Comparison of ENCODE assay signal across 9 mouse cellular contexts in the genomic region with DNA sequence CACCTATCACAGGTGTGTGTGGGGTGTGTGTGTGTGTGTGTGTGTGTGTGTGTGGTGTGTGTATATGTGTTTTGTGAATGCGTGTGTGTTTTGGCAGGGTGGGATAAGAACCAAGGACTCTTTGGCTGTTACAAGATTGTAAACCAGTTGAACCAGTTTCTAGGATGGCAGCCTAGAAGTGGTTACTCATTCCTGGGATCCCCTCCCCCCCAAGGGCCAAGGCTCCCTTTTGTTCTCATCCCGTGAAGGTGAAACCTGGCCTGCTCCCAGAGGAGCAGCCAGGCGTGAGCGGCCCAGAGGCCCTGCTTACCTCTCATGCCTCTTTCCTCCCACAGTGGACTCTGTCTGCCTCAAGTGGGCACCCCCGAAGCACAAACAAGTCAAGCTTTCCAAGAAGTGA. TPM values are rescaled to one million over a fixed set of nuclear protein-coding genes. Genes with fewer than 3 reads are reported as not detected.
DNase-seq lines count a peak whose midpoint lies in the region; ATAC-seq lines count a peak whose summit lies in the region.
"Had no signal": no experiment of that assay in that cellular context is flagged by ENCODE, and none has a peak within 500 bp of the region (broad histone marks: within the 10 kb centered on the region; RNA-seq: fewer than 3 reads in every experiment).

No protein-coding gene starts in this region.

- 49% methylated on average over 5 of the region's 5 CpGs for WGBS in embryonic facial prominence, embryonic 11.5 days
- WGBS in intestine, embryonic 14.5 days, result 55% methylated on average over 5 of the region's 5 CpGs

- no peak overlapping the region for H3K4me3 ChIP-seq in embryonic facial prominence, embryonic 11.5 days (ENCODE audit: low read depth, low read length)
- no peak overlapping the region for H3K4me3 ChIP-seq in intestine, embryonic 14.5 days (ENCODE audit: low read depth, low read length)
- H3K4me3 ChIP-seq: heart, embryonic 13.5 days; liver, embryonic 15.5 days had no signal

- H3K27me3 ChIP-seq in embryonic facial prominence, embryonic 11.5 days (ENCODE audit: control insufficient read depth, insufficient read depth, low read length), result peaks cover 4% of the 10 kb centered on the region; the same call in 1 of the 2 replicates
- H3K27me3 ChIP-seq in intestine, embryonic 14.5 days (replicated peaks; ENCODE audit: control insufficient read depth, insufficient read depth, low read length), result peaks cover 4% of the 10 kb centered on the region; the same call in 1 of the 2 replicates

- peak; percentile 54 for DNase-seq in embryonic facial prominence, embryonic 11.5 days (ENCODE audit: low spot score)
- DNase-seq in intestine, embryonic 14.5 days (ENCODE audit: low spot score), result peak; percentile 76
- peak; percentile 92 for DNase-seq in kidney, postnatal 14 days
- DNase-seq in lung, postnatal 4 days, result peak; percentile 75 to 90
- DNase-seq in heart, adult 9 months (ENCODE audit: low spot score in 2 of 2), result no peak
- no peak for DNase-seq in cerebellum, adult 11 months
- DNase-seq in spleen, postnatal 4 days (ENCODE audit: low spot score in 2 of 2), result no peak

- no peak for ATAC-seq in embryonic facial prominence, embryonic 11.5 days (replicated peaks; ENCODE audit: insufficient number of reproducible peaks, low FRiP score, low TSS enrichment, low read depth)
- peak; percentile 71 for ATAC-seq in intestine, embryonic 14.5 days (replicated peaks; ENCODE audit: low FRiP score, low TSS enrichment, low read depth)

- H3K9ac ChIP-seq in embryonic facial prominence, embryonic 11.5 days (replicated peaks; ENCODE audit: low read length), result no peak overlapping the region
- no peak overlapping the region for H3K9ac ChIP-seq in intestine, embryonic 14.5 days (ENCODE audit: low read length)
- H3K9ac ChIP-seq: heart, embryonic 13.5 days; liver, embryonic 15.5 days had no signal

- H3K4me1 ChIP-seq in embryonic facial prominence, embryonic 11.5 days (ENCODE audit: control insufficient read depth, insufficient read depth, low read length), result no peaks in the 10 kb centered on the region; the same call in 1 of the 2 replicates
- no peaks in the 10 kb centered on the region; the same call in 1 of the 2 replicates for H3K4me1 ChIP-seq in intestine, embryonic 14.5 days (replicated peaks; ENCODE audit: control insufficient read depth, insufficient read depth, low read length)

- H3K9me3 ChIP-seq in embryonic facial prominence, embryonic 11.5 days (replicated peaks; ENCODE audit: control insufficient read depth, low read length), result no peaks in the 10 kb centered on the region
- no peaks in the 10 kb centered on the region for H3K9me3 ChIP-seq in intestine, embryonic 14.5 days (ENCODE audit: control insufficient read depth, low read length)
- H3K9me3 ChIP-seq: heart, embryonic 13.5 days; liver, embryonic 15.5 days had no signal

- H3K4me2 ChIP-seq in embryonic facial prominence, embryonic 11.5 days (ENCODE audit: low read depth, low read length), result no peak overlapping the region
- no peak overlapping the region for H3K4me2 ChIP-seq in intestine, embryonic 14.5 days (ENCODE audit: low read length)
- H3K4me2 ChIP-seq: heart, embryonic 13.5 days; liver, embryonic 15.5 days had no signal

- H3K27ac ChIP-seq in embryonic facial prominence, embryonic 11.5 days (replicated peaks; ENCODE audit: low read depth, low read length), result no peak overlapping the region
- H3K27ac ChIP-seq in intestine, embryonic 14.5 days (ENCODE audit: low read depth), result peak overlapping the region; percentile 73
- H3K27ac ChIP-seq: heart, embryonic 13.5 days; liver, embryonic 15.5 days had no signal

- no peaks in the 10 kb centered on the region; the same call in 1 of the 2 replicates for H3K36me3 ChIP-seq in embryonic facial prominence, embryonic 11.5 days (replicated peaks; ENCODE audit: control insufficient read depth, insufficient read depth, low read depth, low read length)
- H3K36me3 ChIP-seq in intestine, embryonic 14.5 days (ENCODE audit: control insufficient read depth, insufficient read depth, low read length), result peaks cover 53% of the 10 kb centered on the region

RNA-seq across cellular contexts. Expression of a gene that starts 4.7 kb away (rescaled TPM):
- 8.7 and 9.0 TPM in 2 replicates for polyA plus RNA-seq in embryonic facial prominence, embryonic 11.5 days (2014; fragmentation: Nextera tagmentation; extraction: Ambion mirVana)
- polyA plus RNA-seq in intestine, embryonic 14.5 days (2014; fragmentation: Nextera tagmentation; extraction: Ambion mirVana), result 39.8 and 41.6 TPM in 2 replicates

RNA-seq across cellular contexts. Expression of a gene that starts 12.9 kb away (rescaled TPM):
- polyA plus RNA-seq in embryonic facial prominence, embryonic 11.5 days (2014; fragmentation: Nextera tagmentation; extraction: Ambion mirVana), result 49.5 and 55.2 TPM in 2 replicates
- polyA plus RNA-seq in intestine, embryonic 14.5 days (2014; fragmentation: Nextera tagmentation; extraction: Ambion mirVana), result 37.9 and 41.9 TPM in 2 replicates

RNA-seq across cellular contexts. Expression of a gene that starts 21.3 kb away (rescaled TPM):
- 11.0 and 12.2 TPM in 2 replicates for polyA plus RNA-seq in embryonic facial prominence, embryonic 11.5 days (2014; fragmentation: Nextera tagmentation; extraction: Ambion mirVana)
- polyA plus RNA-seq in intestine, embryonic 14.5 days (2014; fragmentation: Nextera tagmentation; extraction: Ambion mirVana), result 8.6 and 11.0 TPM in 2 replicates

RNA-seq across cellular contexts. Expression of a gene that starts 21.4 kb away (rescaled TPM):
- polyA plus RNA-seq in embryonic facial prominence, embryonic 11.5 days (2014; fragmentation: Nextera tagmentation; extraction: Ambion mirVana), result 99.1 and 116 TPM in 2 replicates
- polyA plus RNA-seq in intestine, embryonic 14.5 days (2014; fragmentation: Nextera tagmentation; extraction: Ambion mirVana), result 188 and 189 TPM in 2 replicates

RNA-seq across cellular contexts. Expression of a gene that starts 29.8 kb away (rescaled TPM):
- polyA plus RNA-seq in embryonic facial prominence, embryonic 11.5 days (2014; fragmentation: Nextera tagmentation; extraction: Ambion mirVana), result 64.5 and 67.4 TPM in 2 replicates
- 157 and 174 TPM in 2 replicates for polyA plus RNA-seq in intestine, embryonic 14.5 days (2014; fragmentation: Nextera tagmentation; extraction: Ambion mirVana)

Comparison
In these comparisons a context has a peak if more than half of its experiments do, and no peak if none do; other contexts are left out.
1. DNase-seq: peak in embryonic facial prominence, embryonic 11.5 days (single experiment), intestine, embryonic 14.5 days (single experiment), kidney, postnatal 14 days (single experiment) and lung, postnatal 4 days (2 of 2); none in heart, adult 9 months (0 of 2), cerebellum, adult 11 months (single experiment) and spleen, postnatal 4 days (0 of 2).